Mouse (Mus musculus) layer of hippocampus, adult 9-11 months (tissue): ENCODE data around the gene Kctd6.

ENCODE experiments used
- DNase-seq: peaks from one replicate; pipeline ENCODE4 v3.0.0; 2022

Kctd6 gene

DNA sequence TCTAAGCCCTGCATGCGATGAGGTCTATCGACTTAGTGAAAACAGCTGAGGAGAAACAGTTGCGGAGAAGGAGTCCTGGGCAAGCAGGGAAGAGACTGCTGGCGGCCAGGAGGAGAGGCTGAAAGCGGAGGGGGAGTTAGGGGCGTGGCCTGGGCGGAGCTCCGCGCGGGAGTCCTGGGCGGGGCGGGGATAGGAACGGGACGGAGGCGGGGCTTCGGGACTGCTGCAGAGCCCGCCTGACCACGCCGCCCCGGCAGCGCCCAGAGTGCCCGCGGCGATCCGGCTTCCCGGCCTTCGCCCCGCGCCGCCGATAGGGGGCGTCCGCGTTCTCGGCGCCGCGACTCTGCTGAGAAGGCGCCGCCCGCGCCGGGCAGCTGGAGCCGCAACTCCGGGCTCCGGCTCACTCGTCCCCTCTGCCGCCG lies at the start of gene Kctd6:
TSS of gene Kctd6 (plus strand) at position 338 of the 422 bp plus-strand sequence.
- DNase-seq: peak; percentile 97

DNA sequence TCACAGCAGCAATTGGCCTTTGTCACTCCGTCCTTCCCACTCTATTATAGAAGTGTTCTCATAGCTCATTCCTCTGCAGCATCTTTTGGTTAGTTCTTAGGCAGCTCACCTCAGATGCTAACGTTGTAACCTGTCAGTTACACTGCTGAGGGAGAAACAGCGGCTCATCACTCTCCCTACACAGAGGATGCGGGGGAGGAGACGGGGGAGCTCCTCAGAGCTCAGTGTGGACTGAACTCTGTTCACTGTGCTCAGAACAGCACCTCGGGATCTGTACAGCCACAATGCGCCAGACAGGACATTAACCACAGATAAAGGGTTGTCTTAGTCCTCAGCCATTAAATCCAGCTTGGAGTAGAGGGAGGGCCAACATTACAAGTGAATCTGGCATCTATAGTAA lies 49.5 kb upstream of the Kctd6 start:
- DNase-seq: no peak

DNA sequence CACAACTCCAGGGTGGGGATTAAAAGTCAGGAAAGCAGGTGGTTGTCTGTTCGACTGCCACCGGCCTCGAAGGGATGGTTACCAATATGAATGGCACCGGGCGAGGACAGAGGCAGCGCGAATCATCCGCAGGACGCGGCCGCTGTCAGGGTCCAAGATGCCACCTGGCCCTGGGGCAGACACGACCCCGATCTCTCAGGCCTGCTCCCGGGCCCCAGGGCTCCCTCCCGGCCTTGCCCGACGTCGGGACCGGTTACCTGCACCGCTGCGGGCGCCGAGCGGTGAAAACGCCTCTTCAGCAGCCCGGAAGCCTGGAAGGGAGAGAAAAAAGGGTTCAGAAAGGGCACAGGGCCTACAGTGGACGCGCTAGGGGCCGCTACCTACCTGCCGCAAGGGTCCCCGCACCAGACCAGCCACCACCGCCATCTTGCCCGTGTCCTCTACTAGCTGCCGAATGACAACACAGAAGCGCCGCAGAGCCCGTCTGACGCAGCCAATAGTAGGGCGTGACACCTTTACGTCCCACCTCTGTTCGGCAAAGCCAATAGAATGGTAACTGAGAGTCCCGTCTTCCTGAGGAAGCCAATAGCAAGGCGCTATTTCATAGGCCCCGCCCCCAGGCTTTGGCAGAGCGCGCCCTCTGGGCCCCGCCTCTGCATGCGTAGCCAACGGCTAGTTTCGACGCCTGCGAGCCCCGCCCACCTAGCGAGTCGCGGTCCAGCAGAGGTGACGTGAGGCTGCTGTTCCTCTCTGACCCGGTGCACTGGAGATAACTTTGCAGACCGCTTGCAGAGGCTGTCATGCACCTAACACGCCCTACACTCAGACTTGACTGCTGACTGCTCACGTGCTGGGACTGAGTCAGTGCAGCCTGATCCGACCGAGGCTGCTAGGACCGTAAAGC lies 41.2 kb upstream of the Kctd6 start, which contains the start of gene Pdhb:
TSS of gene Pdhb (minus strand) at position 519 of the 904 bp plus-strand sequence.
- DNase-seq: peak; percentile 100

DNA sequence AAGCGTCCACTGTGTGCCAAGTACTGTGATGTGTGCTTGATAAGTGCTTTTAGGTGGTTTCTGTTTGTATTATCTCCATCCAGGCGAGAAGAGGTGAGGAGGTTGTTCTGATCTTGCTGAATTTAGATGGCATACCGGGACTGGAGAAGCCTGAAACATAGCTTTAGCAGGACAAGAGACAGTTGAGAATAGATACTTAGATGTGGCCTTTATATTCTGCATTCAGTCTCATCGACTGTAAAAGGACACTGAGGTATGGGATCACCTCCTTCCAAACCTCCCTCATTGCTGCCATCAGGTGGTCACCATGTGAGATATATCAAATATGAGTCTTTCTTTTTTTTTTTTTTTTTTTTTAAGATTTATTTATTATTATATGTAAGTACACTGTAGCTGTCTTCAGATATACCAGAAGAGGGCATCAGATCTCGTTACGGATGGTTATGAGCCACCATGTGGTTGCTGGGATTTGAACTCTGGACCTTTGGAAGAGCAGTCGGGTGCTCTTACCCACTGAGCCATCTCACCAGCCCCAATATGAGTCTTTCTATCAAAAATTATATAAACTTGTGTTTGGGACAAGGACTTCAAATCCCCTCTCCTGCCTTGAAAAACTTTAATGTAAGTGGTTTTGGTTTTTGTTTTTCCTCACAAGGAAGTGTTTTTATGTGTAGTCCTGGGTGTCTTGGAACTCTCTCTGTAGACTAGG lies 40.2 kb upstream of the Kctd6 start:
- peak; percentile 20 for DNase-seq

DNA sequence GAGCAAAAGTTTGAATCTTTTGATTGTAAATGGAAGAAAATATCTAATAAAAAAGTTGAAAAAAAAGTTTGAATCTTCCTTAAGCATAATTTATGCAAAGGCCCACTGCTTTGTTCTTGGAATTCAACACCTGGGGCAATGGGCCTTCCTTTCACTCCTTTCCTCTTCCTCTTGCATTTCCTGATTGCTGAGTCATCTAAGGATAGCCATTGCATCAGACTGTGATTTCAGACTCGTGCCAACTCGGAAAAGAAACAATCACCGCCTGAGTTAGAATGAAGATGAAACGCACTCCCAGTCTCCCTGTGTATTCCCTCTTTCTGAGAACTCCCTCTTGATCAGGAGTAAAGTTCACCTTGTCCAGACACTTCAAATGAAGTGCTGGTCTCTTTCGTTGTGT lies 39.3 kb upstream of the Kctd6 start:
- no peak for DNase-seq

DNA sequence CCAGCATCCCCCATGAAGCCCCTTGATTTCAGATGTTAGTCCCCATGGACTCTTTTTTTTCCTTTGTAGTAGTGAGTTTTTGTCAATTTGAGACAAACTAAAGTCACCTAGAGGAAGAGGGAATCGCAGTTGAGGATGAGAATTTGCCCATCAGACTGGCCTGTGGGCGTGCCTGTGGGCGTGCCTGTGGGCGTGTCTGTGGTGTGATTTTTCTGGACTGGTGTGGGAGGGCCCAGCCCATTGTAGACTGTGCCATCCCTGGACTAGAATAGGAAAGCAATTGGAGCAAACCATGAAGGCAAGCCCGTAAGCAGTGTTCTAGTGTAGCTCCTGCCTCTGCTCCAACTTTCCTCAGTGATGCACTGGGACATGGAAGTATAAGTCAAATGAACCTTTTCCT lies 37.7 kb upstream of the Kctd6 start:
- no peak for DNase-seq

DNA sequence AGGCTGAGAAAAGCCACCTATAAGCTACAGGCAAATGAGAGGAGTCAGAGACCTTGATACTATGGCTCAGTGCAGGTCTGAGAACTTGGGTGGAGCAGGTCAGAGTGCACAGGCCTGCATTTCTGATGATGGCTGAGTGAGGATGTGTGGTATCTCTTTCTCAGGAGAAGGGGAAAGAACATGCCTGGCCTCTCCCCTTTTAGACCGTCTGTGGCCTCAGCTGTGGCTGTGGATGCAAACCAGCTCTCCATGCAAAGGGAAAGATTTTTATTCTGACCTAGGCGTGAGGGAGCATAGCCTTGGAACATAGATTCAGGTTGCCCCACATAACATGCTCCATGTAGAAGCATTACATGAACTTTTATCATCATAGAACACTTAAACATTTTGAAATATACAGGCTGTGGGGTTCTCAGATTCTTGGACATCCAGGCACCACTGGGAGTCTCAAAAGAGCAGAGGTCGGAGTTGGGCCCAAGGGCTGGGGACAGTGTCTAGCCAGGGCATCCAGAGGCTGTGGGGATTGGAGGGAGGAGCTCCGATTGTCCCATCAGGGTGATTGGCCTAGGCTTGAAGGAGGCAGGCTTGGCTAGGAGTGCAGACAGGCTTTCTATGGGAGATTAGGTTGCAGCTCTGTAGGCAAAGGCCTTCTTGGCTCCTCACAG lies 33.4 kb upstream of the Kctd6 start:
- no peak for DNase-seq

DNA sequence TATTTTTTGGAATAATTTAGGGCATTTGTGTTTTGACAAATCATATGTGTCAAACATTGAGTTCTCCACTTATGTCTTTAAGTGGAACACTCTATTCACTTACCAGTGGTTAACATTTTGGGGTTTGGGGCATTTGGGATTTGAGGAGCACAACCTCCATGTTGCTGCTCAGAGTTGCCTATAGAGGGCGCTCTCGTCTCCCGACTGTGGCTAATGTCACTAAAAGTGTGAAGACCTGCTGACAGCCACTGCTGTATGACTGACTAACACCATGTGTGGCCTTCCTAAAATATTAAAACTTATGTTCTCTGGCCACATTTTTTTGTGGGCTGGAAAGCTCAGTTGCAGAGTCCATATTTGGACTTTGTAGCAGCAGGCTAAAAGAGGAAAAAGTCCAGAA lies 30.6 kb upstream of the Kctd6 start:
- DNase-seq: no peak

DNA sequence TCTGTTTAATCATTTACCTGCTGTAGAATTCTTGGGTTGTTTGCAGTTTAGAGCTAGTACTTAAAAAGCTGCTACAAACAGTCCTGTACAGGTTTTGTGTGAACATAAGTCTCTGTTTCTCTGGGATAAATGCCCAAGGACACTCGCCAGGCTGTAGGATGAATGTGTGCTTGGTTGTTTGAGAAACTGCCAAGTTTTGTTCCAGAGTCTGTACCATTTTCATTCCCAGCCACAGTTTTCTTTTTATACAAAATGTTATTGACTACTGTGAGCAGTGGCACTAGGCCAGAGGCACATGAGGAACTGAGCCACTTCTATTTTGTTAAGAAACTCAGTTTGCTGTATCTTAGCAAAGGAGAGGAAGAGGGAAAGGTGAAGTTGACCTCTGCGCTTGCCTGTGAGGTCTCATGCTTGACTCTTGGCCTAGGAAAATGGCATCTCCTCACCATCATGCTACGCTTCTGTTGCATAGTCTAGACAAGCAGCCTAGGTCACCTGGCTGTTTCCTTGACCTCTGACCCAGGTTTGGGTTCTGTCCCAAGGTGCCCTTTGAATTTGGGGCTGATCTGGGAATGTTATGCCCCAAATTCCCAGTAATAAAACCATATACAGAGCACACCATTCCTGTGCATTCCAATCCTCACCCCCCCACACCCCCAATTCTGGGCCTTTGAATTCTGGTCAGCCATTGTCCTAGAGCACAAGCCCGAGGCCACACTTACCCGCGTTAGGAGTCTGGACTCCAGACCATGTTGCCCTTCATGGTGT lies 27.5 kb upstream of the Kctd6 start:
- peak; percentile 90 for DNase-seq

DNA sequence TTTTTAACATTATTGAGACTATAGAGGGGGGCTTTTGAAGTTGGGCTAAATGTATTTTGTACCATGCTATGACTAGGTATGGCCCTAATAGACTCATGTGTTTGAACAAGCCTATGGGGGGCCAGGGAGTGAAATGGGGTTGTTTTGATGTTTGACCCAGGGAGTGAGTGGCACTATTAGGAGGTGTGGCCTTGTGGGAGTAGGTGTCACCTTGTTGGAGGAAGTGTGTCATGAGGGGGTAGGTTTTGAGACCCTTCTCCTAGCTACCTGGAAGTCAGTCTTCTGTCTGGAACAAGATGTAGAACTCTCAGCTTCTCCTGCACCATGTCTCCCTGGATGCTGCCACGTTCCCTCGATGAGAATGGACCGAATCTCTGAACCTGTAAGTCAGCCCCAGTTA lies 23.4 kb upstream of the Kctd6 start:
- DNase-seq: no peak

DNA sequence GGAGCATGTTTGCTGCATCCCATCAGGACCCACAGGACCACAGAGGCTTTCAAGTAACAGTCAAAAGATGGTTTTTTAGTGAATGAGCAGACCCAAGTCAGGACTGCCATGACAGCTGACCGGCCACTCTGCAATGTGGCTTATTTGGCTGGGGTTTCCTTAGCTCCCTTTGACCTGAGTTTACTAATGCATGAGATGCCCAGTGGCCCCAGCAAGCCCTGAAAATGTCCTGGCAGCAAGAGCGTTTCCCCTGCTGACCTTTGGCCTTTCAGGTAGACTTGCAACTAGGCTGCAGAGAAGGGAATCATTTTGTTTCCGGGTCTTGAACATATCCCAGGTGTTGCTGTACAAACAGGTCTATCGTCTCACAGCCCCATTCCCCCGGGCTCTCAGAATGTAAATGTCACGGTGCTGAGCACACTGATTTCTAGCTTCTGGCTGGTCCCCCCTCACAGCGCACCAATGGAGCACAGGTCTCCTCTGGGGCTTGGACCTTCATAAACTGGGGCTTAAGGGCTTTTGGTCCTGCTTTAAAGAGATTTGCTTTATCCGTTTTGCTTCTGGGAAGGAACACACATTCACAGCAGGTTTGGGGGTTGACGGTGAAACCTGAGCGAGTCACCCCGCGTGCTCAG lies 22.5 kb upstream of the Kctd6 start:
- DNase-seq: no peak

DNA sequence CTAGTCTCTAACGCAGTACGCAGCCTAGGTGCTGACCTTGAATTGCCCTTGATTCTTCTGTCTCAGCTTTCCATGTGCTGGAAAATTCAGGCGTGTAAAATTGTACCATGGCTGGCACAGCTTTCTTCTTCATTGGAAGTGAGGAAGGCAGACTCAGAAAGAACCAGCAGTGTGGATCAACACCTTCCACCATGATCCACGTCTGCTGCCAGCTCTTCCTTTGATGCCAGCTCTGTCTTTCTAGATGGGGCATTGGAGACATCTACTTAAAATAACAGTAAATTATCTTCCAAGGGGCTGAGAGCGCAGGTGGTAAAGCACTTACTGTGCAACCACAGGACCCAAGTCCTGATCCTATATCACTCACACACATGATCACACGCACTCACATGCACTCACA lies 21.2 kb upstream of the Kctd6 start:
- no peak for DNase-seq

DNA sequence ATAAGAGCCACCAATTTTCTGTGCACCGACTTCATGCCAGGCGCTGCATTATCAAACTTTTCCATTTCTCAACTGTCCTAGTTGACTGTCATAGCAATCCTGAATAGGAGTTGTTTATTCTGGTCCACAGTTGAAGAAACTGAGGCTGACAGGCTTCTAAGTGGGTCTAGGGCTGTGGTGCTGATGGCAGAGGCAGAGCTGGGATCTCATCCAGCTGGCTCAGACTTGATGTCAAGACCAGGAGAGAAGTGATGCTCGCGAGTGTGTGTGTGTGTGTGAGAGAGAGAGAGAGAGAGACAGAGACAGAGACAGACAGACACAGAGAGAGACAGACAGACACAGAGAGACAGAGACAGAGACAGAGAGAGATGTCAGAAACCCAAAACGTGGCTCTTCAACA lies 13.2 kb upstream of the Kctd6 start:
- no peak for DNase-seq

DNA sequence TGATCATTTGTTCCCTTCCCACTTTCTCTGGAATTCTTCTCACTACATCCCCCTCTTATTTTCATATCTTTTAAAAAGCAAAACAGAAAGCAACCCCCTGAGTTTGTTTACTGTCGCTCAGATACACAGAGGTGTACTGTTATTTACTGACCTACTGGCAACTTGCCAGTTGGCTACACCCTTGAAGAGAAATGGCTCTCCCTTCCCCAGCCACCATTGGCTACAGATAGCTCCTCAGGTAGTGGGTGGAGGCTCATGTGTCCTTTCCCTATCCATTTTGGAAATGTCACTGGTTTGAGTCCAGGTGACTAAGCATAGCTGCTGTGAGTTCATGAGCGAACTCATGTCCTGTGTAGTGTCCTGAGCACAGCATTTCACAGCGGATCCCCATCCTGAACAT lies 12.2 kb upstream of the Kctd6 start:
- DNase-seq: no peak

DNA sequence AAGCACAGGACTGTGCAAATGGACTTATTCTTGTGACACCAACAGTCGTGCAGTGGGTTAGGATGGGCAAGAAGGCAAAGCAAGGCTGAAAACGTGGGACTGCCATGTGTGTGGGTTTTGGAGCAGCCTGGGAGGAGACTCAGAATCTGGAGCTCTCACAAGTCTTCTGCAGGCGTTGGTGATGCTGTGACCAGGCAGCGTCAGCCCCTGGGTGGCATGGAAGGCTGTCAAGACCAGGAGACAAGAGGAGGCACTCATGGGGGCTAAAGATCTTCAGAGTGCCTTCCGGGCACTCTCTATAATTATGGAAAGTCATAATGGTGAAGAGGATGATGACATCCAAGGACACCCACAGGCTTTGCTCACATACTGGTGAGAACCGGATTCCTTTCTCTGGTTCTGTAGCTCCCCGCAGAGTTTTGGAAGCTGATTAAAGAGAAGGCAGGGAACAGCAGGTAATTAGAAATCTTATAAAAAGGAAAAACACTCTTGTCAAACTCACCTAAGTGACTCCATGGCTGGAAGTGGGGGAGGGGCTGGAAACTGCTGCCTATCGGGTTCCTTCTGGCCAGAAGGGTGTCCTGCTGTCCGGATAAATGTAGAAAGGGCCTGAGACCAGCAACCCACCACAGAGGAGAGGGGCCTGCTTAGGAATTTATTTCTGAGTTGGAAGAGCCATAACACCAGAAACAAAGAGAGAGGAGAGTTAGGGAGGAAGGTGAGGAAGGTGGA lies 7.6 kb upstream of the Kctd6 start:
- DNase-seq: no peak

DNA sequence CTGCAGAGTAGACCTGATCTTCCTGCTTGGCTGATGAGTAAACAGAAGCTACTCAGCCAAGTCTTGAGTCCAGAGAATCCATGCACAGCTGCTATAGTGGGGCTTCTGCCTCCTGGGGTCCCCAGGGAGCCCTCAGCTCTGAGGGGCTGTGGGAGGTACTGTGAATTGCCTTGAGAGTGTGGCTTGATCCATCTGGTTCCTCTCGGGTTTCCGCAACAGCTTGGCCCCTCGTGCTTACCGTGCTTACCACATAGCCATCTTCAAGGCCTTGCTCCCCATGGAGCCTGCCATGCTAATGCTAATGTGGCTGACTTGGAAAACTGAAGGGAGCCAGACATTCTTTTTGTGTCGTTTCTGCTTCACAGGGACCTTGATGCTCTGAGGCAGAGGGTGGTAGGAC lies 6.8 kb upstream of the Kctd6 start:
- no peak for DNase-seq

DNA sequence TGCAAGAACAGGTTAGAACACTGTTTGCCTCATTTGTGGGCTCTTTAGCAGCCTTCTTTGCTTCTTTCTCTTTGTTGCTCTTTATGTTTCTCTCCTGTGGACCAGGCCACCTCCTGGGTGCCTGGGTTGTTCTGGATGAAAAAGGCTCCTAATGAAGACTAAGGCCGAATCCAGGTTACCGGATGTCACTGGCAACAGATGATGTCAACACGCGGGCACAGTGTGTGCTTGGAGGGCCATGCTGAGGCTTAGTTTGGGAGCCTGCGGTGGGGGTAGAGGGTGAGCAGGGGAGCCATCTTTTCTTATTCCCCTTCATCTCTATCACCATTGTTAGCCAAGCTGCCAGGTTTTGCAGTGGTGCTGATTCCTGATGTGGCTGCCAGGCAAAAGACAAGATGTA lies 6.4 kb upstream of the Kctd6 start:
- no peak for DNase-seq

DNA sequence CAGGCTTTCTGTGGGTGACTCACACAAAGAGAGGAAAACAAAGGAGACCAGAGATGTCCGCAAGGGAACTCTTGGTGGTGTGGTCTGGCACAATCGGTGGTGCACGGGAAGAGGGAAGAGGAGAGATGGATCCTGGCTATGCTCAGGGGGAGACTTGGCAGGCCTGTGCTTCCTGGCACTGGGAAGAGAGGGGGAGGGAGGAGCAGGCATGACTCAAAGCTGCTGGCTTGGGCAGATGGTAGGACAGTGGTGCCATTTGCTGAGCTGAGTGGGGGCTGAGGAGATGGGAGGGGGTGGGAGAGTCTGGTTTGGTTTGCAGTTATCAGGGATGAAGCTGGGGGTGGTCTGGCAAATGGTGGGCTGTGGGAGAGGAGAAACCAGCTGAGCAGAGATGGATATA lies 5.1 kb upstream of the Kctd6 start:
- peak; percentile 93 for DNase-seq

DNA sequence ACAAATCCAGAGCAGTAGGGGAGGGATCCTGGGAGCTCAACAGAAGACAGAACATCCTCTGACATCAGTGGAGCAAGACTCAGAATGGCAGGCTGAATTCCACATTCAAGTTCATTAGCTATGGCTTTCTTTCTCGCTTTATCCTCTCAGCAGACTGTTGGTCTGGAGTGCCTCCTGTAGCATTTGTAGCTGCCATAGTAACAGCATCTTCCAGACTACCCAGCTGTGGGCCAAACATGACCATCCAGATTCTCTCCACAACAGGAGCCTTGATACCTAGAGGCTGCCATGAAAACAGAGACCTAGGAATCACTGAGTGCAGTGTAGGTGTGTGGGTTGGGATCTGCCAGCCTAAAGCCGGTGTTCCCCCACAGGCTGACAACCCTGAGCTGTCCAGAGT lies 4.0 kb upstream of the Kctd6 start:
- DNase-seq: no peak

DNA sequence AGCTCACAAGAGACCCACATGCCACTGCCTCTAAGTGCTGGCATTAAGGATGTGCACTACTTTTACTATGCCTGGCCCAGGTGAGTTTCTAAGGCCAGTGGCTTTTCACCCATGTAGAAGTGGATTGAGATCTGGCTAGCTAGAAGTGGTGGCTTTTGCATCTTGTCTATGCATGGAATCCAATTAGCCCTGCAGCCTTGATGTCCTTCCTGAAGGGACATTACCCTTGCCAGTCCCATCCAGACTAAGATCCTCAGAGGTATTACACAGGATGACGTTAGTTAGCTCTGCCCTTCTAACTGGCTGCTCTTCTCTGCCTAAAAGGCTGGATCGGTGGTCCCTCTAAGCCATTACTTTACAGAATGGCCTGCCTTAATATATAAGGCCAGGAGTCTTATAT lies 944 bp upstream of the Kctd6 start:
- DNase-seq: no peak

DNA sequence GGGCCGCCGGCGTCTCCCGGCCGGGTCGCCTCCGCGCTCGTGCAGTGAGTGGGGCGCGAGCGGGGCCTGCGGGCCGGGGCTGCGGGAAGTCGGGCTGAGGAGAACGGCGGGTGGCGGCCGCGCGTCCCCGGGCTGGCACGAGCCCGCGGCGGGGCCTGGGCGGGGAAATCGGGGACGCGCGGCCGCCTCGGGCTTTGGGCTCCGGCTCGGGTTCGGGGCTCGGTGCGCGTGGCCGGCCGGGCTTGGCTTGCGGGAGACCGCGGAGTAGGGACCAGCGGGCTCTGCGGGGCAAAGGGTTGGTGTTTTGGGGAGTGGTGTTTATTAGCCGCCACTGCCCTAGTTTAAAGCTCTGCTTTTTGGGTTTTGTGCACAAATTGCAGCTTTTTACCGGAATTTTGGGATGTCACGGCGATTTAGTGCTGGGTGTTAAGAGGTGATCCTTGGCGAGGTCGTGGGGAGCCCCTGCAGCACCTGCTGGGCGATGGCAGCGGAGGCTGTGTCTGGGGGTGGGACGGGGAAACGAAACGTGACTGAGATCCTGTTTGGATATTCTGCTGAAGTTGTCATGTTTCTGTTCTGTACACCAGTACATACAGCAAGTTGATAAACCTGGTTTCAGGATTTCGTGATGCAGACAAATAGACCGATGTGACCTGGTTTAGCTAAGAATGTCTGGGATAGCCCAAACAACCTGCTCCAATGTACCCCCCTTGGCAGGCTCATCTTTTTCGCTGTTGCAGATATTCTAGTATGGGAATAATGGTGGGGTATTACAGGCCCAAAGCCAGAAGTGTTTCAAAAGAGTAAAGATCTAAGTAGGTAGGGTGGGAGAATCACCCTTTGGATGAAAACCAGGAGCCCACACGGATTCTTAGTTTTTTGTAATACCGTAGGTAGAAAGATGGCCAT lies 613 bp downstream of the Kctd6 start:
- DNase-seq: peak; percentile 67
